Mouse (Mus musculus): Measurements from ENCODE around the gene Hoxd10.

GRCm38 (mm10) chr2:74675666-74676282 is 15.9 kb upstream of the Hoxd10 start:
- TF ChIP-seq CTCF (IDR thresholded peaks at IDR 0.05; ENCODE audit: low read depth, low read length): no peak
- TF ChIP-seq POLR2A (IDR thresholded peaks at IDR 0.05; ENCODE audit: extremely low read depth, insufficient read depth, low read length): no peak
